Mouse (Mus musculus) cerebellum, postnatal 10 days (tissue): ENCODE results near the gene Ldha.
"Not testable (repeated sequence)": the region's sequence is repeated elsewhere in the genome, so short reads cannot be mapped to it uniquely, and the experiment has no call there.

ENCODE experiments used
- DNase-seq, 2 experiments: peaks; one replicate each; pipeline ENCODE4 v3.0.0; 2021; ENCODE audit warnings: mixed read lengths in 2 of 2

Gene Ldha

GRCm38 (mm10) chr7:46840787-46841525 is at the start of gene Ldha:
Ldha (plus strand) TSS chr7:46841475.
- DNase-seq, result peak in 1 of 2 experiments; percentile 20

- no peak for DNase-seq
Observed at GRCm38 (mm10) chr7:46793871-46794270, 47.4 kb upstream of the Ldha start.

GRCm38 (mm10) chr7:46795287-46796205 is 45.7 kb upstream of the Ldha start, which contains the start of the genes Hps5 and Gtf2h1:
Hps5 (minus strand) TSS chr7:46796064.
Gtf2h1 (plus strand) TSS chr7:46796103.
- DNase-seq, result peak; percentile 100

GRCm38 (mm10) chr7:46796206-46796679 is 45.0 kb upstream of the Ldha start:
- no peak for DNase-seq

- no peak for DNase-seq
Observed at GRCm38 (mm10) chr7:46796779-46797178, 44.5 kb upstream of the Ldha start.

- DNase-seq, result no peak
Observed at GRCm38 (mm10) chr7:46810325-46810724, 30.9 kb upstream of the Ldha start.

GRCm38 (mm10) chr7:46814012-46814411 is 27.3 kb upstream of the Ldha start:
- DNase-seq, result no peak

- not testable (repeated sequence) for DNase-seq
Observed at GRCm38 (mm10) chr7:46820876-46821632, 20.2 kb upstream of the Ldha start.

GRCm38 (mm10) chr7:46827046-46827802 is 14.1 kb upstream of the Ldha start:
- DNase-seq, result no peak

GRCm38 (mm10) chr7:46827803-46828184 is 13.5 kb upstream of the Ldha start:
- no peak for DNase-seq

GRCm38 (mm10) chr7:46829911-46830310 is 11.4 kb upstream of the Ldha start:
- DNase-seq, result no peak

- DNase-seq, result no peak
Observed at GRCm38 (mm10) chr7:46830799-46831590, 10.3 kb upstream of the Ldha start.

GRCm38 (mm10) chr7:46831693-46832092 is 9.6 kb upstream of the Ldha start:
- DNase-seq, result no peak

- DNase-seq, result not testable (repeated sequence)
Observed at GRCm38 (mm10) chr7:46832112-46832810, 9.0 kb upstream of the Ldha start.

GRCm38 (mm10) chr7:46833266-46833665 is 8.0 kb upstream of the Ldha start:
- no peak for DNase-seq

GRCm38 (mm10) chr7:46833670-46834255 is 7.5 kb upstream of the Ldha start:
- DNase-seq, result no peak

GRCm38 (mm10) chr7:46834994-46835610 is 6.2 kb upstream of the Ldha start:
- DNase-seq, result peak; percentile 23 to 25

GRCm38 (mm10) chr7:46836357-46836756 is 4.9 kb upstream of the Ldha start:
- no peak for DNase-seq

- peak; percentile 28 to 30 for DNase-seq
Observed at GRCm38 (mm10) chr7:46837073-46837472, 4.2 kb upstream of the Ldha start.
